Mouse (Mus musculus) spleen, adult 12 weeks (tissue): ENCODE measurements around the gene Map3k10.
"Not testable (repeated sequence)": the region's sequence is repeated elsewhere in the genome, so short reads cannot be mapped to it uniquely, and the experiment has no call there.

Experiments used
- DNase-seq: peaks from one replicate; pipeline ENCODE4 v3.0.0; 2022; ENCODE audit warnings: low spot score

Gene Map3k10

DNA sequence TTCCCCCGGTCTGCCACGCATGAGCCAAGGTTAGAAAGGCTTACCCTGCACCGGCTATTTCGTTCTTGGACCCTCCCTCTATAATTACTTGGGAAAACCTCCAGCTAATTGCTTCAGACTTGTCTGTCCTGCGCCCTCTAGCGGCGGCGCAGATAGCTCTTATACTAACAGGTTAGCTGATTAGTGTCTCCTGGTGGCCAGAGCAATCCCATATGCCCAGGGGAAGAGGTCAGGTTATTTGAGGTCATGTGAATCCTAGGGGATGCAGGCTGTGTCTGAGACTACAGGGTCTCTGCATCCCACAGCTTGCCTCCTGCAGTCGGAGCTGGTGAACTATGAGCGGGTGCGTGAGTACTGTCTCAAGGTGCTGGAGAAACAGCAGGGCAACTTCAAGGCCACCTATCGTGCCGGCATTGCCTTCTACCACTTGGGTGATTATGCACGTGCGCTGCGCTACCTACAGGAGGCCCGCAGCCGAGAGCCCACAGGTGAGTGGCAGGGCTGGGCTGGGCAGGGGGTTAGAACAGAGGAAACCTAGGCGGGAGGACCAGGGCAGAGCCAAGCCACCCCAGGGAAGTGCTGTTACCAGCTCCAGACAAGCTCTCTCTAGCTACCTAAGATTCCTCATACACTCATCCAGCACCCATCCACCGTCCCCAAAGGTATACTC is 19.7 kb downstream of the Map3k10 start:
- peak; percentile 23 for DNase-seq

- no peak for DNase-seq
Observed at GRCm38 (mm10) chr7:27653681-27654437, 20.5 kb downstream of the Map3k10 start, which contains the start of gene Ttc9b. Ttc9b (plus strand) TSS chr7:27653915.

- peak; percentile 53 for DNase-seq
Observed at GRCm38 (mm10) chr7:27650949-27651348, 23.4 kb downstream of the Map3k10 start.

GRCm38 (mm10) chr7:27649723-27650122 is 24.7 kb downstream of the Map3k10 start:
- DNase-seq: no peak

DNA sequence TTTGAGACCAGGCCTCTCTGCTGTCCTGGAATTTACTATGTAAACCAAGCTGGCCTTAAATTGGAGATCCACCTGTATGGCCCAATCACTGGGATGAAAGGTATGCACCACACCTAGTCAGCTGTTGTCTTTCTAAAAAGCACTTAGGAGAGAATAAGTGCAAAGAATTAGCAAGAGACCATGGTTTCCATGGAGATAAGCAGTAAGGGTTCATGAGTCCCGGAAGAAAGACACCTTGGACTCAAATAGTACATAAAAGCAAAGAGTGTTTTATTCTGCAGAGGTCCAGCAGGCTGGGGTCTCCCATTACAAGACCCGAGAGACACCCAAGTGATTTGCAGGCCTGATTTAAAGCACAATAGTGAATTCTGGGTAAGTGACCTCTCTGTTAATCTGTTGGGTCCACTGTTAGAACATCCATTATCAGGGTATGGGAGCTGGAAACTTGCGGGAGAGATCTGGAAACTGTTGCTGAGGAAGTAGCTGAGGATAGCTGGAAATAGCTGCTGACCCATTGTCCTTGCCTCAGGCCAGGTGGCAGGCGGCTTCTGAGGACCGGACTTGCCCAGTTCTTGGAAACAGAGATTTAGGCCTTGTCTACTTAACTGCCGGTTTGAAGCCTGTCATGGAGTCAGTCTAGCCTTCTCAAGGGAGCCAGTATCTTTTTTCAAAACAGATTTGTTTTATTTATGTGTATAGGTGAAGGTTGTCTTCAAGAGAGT is 27.0 kb downstream of the Map3k10 start:
- DNase-seq: no peak

DNA sequence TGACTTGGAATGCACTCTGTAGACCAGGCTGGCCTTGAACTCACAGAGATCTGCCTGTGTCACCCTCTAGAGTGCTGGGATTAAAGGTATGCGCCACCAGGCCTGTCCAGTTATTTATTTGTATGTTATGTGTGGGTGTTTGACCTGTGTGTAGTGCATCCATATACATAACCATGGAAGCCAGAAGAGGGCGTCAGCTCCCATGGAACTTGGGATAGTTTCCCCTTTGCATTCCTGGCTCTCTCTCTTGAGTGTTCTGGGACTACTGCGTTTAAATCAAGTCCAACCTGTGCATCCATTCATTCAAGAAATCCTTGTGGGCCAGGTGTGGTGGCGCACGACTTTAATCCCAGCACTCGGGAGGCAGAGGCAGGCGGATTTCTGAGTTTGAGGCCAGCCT is 27.9 kb downstream of the Map3k10 start:
- DNase-seq: no peak

- no peak for DNase-seq
Observed at GRCm38 (mm10) chr7:27644471-27644870, 29.9 kb downstream of the Map3k10 start.

DNA sequence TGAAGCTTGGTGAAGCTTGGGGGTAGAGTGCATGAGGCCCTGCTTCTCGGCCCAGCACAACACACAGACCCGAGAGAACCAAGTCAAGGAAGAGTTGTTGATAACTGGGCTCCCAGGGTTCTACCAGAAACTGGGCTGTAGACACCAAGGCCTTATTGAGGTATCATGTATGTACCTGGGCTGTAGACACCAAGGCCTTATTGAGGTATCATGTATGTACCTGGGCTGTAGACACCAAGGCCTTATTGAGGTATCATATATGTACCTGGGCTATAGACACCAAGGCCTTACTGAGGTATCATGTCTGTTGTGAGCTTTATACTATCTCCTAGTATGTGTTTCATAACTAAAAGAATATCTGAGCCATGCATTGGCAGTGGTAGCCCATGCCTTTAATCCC is 39.3 kb downstream of the Map3k10 start:
- not testable (repeated sequence) for DNase-seq

- no peak for DNase-seq
Observed at GRCm38 (mm10) chr7:27634691-27635090, 39.7 kb downstream of the Map3k10 start.

DNA sequence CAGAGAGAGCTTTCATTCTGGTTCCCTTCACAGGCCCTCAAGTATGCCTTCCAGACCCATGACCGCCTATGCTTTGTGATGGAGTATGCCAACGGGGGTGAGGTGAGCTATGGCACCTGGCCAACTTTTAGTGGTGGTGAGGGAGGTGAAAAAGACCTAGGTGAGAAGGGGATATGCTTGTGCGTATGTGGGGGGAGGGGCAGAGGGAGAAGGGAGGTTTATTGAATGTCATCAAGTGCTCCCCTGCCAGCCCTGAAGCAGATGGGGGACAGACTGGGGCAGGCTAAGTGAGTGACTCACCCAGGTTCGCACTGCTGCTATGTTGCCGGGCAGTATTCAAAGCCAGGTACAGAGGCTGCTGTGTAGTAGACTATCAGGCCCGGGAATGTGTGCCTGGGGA is 41.2 kb downstream of the Map3k10 start:
- no peak for DNase-seq

GRCm38 (mm10) chr7:27631439-27631838 is 43.0 kb downstream of the Map3k10 start:
- DNase-seq: no peak

DNA sequence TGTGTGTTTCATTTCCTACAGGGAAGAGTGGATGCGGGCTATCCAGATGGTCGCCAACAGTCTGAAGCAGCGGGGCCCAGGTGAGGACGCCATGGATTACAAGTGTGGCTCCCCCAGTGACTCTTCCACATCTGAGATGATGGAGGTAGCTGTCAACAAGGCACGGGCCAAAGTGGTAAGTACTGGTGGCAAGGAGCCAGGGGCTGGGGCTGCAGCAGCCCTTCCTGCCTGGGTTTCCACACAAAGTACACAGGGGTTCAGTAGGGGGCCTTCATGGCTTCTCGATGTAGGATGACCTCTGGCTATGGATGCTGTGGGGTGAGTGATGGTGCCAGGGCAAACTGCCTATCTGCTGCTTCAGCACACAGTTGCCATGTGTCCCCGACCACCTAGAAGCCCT is 45.6 kb downstream of the Map3k10 start:
- DNase-seq: not testable (repeated sequence)

DNA sequence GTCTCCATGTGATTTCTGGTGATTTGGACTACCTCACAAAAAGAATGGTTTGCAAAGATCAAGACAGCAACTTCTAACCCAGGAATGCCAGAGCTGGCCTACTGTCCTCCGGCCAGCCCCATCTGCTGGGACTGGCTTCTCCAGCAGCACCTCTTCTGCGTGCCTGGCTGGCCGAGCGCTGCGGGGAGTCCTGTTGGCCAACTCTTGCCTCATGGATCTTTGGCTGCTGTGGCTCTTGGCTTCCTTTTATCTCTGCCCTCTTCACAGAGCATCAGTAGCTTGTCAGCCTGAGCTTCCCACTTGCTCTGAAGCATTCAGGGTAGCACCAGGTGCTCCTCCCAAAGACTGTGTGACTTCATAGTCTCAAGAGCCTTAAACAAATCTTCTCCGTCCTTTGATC is 46.2 kb downstream of the Map3k10 start:
- DNase-seq: no peak

DNA sequence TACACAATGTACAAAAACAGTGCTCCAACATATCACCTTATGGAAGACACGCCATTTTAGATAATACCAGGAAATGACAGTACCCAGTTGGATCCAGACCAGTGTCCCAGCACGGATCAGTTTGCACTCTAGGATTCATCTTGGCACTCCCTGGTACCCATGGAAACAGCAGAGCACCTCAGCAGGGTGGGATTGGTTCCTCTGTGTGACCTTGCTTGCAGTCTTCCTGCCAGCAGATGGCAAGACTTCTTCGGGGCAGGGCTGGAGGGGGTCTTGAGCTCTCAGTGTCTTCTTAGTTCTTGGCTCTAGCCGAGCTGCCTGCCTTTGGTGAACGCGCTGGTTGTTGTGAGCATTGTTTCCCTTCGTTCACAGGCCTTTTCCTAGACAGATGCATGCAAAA is 46.7 kb downstream of the Map3k10 start:
- no peak for DNase-seq

DNA sequence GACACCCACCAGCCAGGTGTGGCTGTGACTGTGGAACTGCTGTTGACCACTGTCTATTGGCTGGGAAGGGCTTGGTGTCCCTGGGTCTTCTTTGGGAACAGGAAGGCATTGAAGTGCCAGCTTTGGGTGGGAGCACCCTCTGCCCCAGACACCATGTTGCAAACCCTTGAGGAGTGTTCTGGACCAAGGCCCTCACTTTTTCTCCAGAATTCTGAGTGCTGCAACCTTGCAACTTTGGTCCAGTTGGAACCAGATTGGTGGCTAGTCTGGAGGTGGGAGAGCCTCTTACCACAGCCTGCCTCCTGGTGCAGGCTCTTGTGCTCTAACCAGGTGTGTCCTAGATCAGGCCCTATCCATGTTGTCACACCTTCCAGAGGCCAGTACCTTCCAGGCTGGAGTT is 49.4 kb downstream of the Map3k10 start:
- no peak for DNase-seq

DNA sequence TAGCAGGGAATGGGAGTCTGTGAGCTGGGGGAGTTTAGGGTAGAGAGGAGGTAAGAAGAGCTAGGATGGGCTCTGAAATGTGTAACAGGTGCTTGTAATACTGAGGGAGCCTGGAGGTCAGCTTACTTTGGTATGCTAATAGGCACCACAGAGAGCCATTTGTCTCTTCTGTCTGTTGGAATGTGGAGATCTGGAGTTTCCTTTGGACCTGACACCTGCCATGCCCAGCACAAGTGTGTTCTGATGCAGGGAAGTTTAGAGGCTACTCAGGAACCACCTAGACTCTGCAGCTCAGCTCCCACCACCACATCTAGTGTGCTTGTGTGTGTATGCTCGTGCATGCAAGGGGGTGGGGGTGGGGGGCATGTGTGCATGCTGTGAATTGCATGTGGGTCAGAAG is 52.2 kb downstream of the Map3k10 start:
- DNase-seq: no peak

- no peak for DNase-seq
Observed at GRCm38 (mm10) chr7:27621028-27621427, 53.4 kb downstream of the Map3k10 start.

- DNase-seq: no peak
Observed at GRCm38 (mm10) chr7:27613751-27614499, 60.5 kb downstream of the Map3k10 start.

DNA sequence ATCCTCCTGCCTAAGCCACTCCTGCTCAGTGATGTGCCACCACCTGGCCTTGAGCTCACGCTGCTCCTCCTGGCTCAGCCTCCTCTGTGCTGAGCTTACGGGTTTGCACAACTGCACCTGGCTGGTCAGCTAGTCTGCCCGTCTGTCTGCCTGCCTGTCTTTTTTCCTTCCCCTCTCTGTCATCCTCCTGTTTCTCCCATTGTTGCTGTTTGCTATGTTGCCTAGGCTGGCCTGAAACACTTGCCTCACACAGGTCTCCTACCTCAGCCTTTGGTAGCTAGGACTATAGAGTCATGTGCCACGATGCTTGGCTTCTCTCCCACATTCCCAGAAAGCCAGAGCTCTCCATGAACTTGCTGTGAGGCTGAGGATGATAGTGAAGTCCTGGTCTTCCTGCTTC is 61.5 kb downstream of the Map3k10 start:
- DNase-seq: no peak

- DNase-seq: no peak
Observed at GRCm38 (mm10) chr7:27610871-27611270, 63.5 kb downstream of the Map3k10 start.

- no peak for DNase-seq
Observed at GRCm38 (mm10) chr7:27610370-27610769, 64.0 kb downstream of the Map3k10 start.

- DNase-seq: no peak
Observed at GRCm38 (mm10) chr7:27609688-27610087, 64.7 kb downstream of the Map3k10 start.
